Mouse (Mus musculus) brain, adult 2 months (tissue): ENCODE data around the gene Fnbp1l.

Experiments
- DNase-seq: peaks from one replicate; pipeline ENCODE4 v3.0.0; 2011; ENCODE audit warnings: low read depth, low spot score

The Fnbp1l gene

DNA sequence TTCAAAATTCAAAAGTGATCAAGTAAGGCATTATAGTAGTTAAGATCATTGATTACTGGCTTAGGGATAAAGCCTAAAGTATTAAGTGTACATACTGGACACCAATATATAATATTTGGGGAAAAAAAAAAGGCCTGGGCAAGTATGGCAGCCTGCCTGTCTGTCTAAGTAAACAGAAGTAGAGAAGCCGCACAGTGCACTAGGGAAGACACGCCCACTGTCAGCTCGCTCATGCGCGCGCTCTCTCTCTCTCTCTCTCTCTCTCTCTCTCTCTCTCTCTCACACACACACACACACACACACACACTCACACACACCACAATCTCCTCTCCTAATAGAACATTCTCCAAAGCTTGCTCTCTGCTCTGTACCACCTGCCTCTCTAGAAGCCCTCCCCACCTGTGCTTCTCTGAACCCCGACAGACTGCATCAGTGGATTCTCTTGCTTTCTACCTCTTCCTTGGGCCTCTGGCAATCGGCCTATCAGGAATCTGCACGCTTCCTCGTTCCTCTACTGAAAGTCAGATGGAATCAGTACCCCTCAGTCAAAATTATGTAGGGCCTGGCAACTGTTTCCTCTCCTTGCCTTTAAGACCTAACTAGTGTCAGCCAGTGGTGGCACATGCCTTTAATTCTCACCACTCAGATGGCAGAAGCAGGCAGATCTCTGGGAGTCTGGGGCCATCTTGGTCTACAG lies 13.3 kb downstream of the Fnbp1l start:
- DNase-seq: no peak

DNA sequence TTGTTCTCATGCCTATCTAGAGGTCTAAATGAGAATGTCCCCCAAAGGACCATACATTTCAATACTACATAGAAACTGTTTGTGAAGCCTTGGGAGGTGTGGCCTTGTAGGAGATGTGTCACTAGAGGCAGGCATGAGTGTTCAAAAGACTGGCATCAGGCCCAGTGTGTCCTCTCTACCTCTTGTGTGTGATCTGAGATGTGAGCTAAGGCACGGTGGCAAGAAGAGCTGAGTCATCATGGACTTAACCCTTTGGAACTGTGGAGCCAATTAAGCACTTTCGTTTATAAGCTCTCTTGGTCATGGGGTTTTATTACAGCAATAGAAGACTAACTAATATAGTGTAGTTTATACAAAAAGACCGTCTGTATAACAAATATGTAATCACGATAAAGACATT lies 16.3 kb downstream of the Fnbp1l start:
- DNase-seq: no peak

DNA sequence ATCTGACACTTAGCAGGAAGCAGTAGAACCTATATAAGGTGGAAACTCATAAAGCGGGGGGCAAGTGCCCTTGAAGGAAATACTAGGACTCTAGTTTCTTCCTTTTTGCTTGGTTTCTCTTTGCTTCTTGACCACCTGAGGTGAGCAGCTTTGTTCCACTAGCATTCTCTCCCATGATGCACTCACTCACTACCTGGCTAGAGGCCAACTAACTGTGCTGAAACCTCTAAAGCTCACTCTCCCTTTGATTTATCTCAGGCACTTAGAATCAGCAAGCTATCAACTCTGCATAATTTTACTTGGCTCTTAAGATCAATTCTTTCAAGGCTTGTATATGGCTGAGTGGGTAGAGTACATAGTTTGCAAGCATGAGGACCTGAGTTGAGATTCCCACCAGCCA lies 17.1 kb downstream of the Fnbp1l start:
- peak; percentile 14 for DNase-seq

GRCm38 (mm10) chr3:122599291-122599690 lies 20.2 kb downstream of the Fnbp1l start:
- no peak for DNase-seq

GRCm38 (mm10) chr3:122590804-122591203 lies 28.7 kb downstream of the Fnbp1l start:
- no peak for DNase-seq

DNA sequence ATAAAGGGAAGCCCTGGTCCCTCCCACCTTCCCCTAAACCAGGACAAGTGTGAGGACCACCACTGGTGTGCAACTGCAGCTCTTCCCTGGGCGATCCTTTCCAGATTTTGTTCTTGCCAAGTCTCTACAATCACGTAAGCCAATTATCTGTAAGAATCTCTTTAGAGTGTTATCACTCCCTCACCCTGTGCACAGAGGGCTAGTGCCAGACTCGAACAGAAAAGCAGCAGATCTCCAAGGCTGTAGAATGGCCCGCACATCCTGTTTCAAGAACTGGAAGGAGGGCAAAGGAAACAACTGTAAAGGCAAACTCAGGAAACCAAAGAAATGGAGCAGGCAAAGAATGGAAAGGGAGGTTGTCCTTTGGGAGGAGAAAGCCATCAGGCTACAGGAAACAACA lies 29.2 kb downstream of the Fnbp1l start:
- no peak for DNase-seq

- DNase-seq: no peak
Measured at GRCm38 (mm10) chr3:122586918-122587641, 32.4 kb downstream of the Fnbp1l start.

- DNase-seq: no peak
Measured at GRCm38 (mm10) chr3:122577360-122577759, 42.2 kb downstream of the Fnbp1l start.

GRCm38 (mm10) chr3:122574921-122575320 lies 44.6 kb downstream of the Fnbp1l start:
- peak; percentile 61 for DNase-seq

GRCm38 (mm10) chr3:122573426-122574286 lies 45.9 kb downstream of the Fnbp1l start:
- peak; percentile 86 for DNase-seq

DNA sequence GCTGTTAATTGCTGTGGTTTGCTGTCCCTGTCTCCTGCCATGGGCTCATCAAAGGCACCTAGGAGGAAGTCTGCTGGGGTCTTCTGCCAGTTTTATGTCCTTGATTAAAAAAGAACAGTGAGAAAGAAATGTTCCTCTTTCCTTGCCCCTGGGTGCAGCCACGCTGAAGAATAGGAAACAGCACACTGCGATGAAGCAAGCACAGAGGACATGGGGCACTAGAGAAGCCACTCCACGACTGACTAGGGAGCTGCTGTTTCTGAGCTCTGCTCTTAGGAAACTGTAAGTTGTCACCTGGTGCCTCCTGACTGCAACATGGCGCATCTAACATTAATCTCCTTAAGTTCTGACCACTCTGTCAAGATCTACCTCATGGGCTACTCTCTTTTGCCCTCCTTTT lies 53.0 kb downstream of the Fnbp1l start:
- no peak for DNase-seq

DNA sequence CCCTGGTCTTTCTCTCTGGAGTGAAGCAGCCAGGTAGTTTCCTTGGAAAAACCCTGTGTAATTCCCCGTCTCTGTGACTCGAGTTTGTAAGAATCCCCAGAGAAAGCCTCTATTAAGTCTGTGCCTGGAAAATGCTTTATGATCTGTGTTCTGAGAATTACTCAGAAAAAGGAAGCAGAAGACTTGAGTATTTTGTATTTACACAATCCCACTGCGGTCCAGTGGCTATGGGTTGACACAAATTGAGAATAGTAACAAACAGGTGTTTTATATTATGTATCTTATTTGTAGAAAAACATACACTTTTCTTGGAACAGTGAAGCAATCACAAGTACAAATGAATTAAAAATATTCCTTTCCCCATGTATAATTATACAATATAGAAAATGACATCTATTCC lies 53.4 kb downstream of the Fnbp1l start:
- DNase-seq: no peak

- DNase-seq: no peak
Measured at GRCm38 (mm10) chr3:122565285-122565684, 54.2 kb downstream of the Fnbp1l start.

DNA sequence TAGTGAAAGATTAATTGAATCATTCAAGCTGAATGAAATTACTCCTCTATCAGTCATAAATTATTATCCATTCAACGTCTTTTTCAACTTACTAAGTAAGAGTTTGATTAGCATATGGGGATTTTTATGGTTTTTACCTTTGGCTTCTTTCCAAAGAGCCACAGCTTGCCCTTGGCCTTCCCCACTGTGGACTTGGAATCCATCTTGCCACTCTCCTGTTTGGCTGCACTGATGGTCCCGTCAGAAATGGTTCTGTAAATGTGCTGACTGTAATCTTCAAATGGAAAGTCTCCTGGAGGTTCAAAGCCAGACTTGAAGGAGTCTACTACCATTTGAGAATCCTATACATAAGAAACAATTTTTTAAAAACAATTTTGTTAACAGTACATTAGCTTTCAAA lies 61.7 kb downstream of the Fnbp1l start:
- DNase-seq: no peak

DNA sequence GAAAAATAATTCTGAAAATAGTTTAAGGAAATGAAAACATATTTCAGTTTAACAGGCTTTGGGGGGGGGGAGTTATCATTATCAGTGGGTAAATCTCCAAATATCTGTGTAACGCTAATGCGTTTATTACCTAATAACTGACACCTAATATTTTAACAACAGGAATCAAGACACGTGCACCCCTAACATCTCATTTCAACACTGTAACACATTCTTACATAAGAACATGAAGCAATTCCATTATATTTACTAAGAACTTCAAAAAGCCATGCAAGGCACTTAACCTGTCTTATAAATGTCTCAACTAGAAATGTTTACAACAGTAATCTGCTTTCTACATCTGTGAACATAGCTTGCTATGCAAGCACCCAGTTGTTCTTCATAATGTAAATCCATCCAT lies 68.3 kb downstream of the Fnbp1l start:
- DNase-seq: no peak

DNA sequence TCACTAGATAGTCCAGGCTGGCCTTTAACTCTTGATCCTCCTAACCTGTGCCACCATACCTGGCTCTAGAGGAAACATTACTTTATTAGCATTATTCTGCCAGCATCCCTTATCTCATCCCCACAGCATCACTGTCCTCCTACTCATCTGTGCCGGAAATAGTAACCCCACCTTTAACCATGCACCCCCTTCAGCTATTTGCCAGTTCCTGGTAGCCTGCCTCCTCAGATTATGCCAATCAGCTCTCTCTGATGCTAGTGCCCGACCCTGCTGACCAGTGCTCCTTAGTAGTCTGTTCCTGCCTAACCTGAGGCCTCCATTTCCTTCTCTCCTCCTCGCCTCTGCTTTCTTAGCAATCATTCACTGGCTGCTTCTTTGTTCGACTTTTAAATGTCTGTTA lies 72.0 kb downstream of the Fnbp1l start:
- peak; percentile 44 for DNase-seq

GRCm38 (mm10) chr3:122545346-122545745 lies 74.2 kb downstream of the Fnbp1l start:
- DNase-seq: no peak

DNA sequence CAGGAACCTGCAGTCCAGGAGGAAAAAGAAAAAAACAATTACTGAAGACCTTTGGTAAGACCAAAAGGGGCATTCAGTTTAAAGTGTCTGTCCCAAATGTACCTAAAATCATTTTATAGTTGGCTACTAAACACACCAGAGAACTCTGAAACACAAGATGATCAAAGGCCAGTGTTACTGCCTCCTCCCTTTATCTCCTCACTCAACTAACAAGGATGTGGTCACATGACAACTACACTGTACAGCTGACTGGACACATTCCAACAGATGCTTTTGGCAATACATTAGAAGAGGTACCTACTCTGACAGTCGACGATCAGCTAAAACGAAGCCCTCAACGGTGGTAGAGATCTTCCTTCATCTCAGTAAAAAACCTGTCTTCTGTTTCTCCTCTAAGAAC lies 78.6 kb downstream of the Fnbp1l start:
- DNase-seq: no peak

- DNase-seq: peak; percentile 51
Measured at GRCm38 (mm10) chr3:122539961-122540690, 79.4 kb downstream of the Fnbp1l start.

GRCm38 (mm10) chr3:122538851-122539250 lies 80.7 kb downstream of the Fnbp1l start:
- DNase-seq: no peak

- DNase-seq: no peak
Measured at GRCm38 (mm10) chr3:122535938-122536703, 83.4 kb downstream of the Fnbp1l start.
